Mouse (Mus musculus): ENCODE data around the gene Tnfsf8. TPM values are rescaled to one million over a fixed set of nuclear protein-coding genes. Genes with fewer than 3 reads are reported as not detected.
A peak's percentile ranks its signal among the peaks of the same experiment; 100 is the strongest.

The Tnfsf8 gene
- polyA plus RNA-seq, 1 experiment from 2014 or later: not detected

DNA sequence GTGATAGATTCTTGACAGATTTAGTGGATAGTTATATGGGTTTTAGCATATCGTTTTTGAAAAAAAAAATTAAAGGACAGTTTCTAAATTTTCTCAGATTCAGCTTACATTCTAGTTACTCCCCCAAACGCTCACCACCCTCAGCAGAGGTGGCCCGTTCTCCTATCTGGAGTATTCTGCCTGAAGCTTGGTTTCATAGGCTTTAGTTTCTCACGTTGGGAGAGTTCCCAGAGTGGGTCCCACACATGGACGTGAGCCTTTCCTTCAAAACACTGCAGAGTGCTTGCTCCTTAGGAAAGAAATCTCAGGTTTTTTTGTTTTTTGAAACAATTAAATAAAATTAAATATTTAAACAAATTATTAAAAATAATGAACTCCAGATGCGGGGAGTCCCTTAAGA, 4.4 kb downstream of the Tnfsf8 start:
- Histone ChIP-seq H3K36me3 (replicated peaks; ENCODE audit: control insufficient read depth, insufficient read depth, low read depth, low read length) (no peaks in the 10 kb centered on the region), H3K9me3 (replicated peaks; ENCODE audit: control insufficient read depth, low read length) (no peaks in the 10 kb centered on the region), H3K4me1 (ENCODE audit: control insufficient read depth, insufficient read depth, low read length) (no peaks in the 10 kb centered on the region), H3K4me2 (ENCODE audit: low read depth, low read length) (no peak overlapping the region), H3K27ac (replicated peaks; ENCODE audit: low read depth, low read length) (no peak overlapping the region), H3K9ac (replicated peaks; ENCODE audit: low read length) (no peak overlapping the region), H3K4me3 (ENCODE audit: low read depth, low read length) (no peak overlapping the region), H3K27me3 (ENCODE audit: control insufficient read depth, insufficient read depth, low read length) (no peaks in the 10 kb centered on the region)
- no peak for ATAC-seq (replicated peaks; ENCODE audit: insufficient number of reproducible peaks, low FRiP score, low TSS enrichment, low read depth)
- DNase-seq (ENCODE audit: low spot score): no peak
- 77% methylated on average over 6 of the region's 6 CpGs for WGBS

DNA sequence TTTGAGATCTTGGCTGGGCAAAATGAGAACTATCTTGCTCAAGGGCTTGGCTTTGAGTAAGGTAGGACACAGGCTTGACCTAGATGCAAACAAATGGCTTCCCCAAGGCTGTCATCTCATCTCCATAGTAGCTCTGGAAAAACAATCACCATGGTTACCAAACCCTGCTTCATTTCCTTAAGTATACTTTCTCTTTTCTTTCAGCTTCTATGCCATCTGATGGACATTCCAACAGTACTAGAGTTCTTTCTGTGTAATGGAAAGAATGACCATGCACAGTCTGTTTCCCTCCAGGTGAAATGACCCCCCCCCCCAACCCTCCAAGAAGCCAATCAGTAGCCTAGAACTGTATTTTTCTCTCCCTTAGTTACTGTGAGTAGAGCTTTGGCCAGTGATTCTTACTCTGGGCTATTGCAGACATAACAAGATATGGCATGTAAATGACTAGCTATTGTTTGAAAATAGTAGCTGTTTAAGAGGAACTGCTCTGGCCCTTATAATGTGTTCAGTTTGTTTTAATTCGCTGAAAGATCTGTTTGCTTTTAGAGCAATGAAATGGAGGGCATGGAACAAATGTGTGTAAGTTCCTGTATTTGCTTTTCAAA, 7.3 kb downstream of the Tnfsf8 start:
- H3K27ac ChIP-seq (replicated peaks; ENCODE audit: low read depth, low read length): no peak overlapping the region
- ATAC-seq (replicated peaks; ENCODE audit: insufficient number of reproducible peaks, low FRiP score, low TSS enrichment, low read depth) (no peak), DNase-seq (ENCODE audit: low spot score) (no peak)
- H3K27me3 ChIP-seq (ENCODE audit: control insufficient read depth, insufficient read depth, low read length): no peaks in the 10 kb centered on the region
- no peaks in the 10 kb centered on the region for H3K36me3 ChIP-seq (replicated peaks; ENCODE audit: control insufficient read depth, insufficient read depth, low read depth, low read length)
- no peaks in the 10 kb centered on the region for H3K9me3 ChIP-seq (replicated peaks; ENCODE audit: control insufficient read depth, low read length)
- 76% methylated on average over 1 of the region's 1 CpGs for WGBS
- H3K4me3 ChIP-seq (ENCODE audit: low read depth, low read length): no peak overlapping the region
- no peak overlapping the region for H3K9ac ChIP-seq (replicated peaks; ENCODE audit: low read length)
- H3K4me2 ChIP-seq (ENCODE audit: low read depth, low read length): no peak overlapping the region
- H3K4me1 ChIP-seq (ENCODE audit: control insufficient read depth, insufficient read depth, low read length): no peaks in the 10 kb centered on the region

DNA sequence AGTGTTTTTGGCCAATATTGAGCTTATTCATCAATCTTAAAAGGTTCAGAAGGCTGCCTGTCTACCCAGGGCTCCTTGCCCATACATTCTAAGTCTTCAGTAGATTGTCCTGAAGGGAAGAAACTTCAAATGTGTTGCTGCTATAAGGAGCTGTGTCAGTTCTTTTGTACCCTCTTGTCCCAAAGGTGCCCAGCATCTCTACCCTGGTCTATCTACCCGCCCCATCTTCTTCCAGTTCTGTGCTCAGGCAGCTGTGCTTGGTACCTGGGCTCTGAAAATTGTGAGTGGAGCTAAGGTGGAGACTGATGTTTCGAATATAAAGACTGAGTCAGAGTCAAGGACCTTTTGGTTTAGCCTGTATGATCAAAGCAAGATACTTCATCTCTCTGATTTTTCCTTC, 11.1 kb downstream of the Tnfsf8 start:
- Histone ChIP-seq H3K27ac (replicated peaks; ENCODE audit: low read depth, low read length) (no peak overlapping the region), H3K9ac (replicated peaks; ENCODE audit: low read length) (no peak overlapping the region), H3K4me3 (ENCODE audit: low read depth, low read length) (no peak overlapping the region), H3K4me2 (ENCODE audit: low read depth, low read length) (no peak overlapping the region), H3K9me3 (replicated peaks; ENCODE audit: control insufficient read depth, low read length) (no peaks in the 10 kb centered on the region), H3K4me1 (ENCODE audit: control insufficient read depth, insufficient read depth, low read length) (no peaks in the 10 kb centered on the region), H3K27me3 (ENCODE audit: control insufficient read depth, insufficient read depth, low read length) (no peaks in the 10 kb centered on the region), H3K36me3 (replicated peaks; ENCODE audit: control insufficient read depth, insufficient read depth, low read depth, low read length) (no peaks in the 10 kb centered on the region)
- DNase-seq (ENCODE audit: low spot score) (no peak), ATAC-seq (replicated peaks; ENCODE audit: insufficient number of reproducible peaks, low FRiP score, low TSS enrichment, low read depth) (no peak)
- 88% methylated on average over 2 of the region's 2 CpGs for WGBS

DNA sequence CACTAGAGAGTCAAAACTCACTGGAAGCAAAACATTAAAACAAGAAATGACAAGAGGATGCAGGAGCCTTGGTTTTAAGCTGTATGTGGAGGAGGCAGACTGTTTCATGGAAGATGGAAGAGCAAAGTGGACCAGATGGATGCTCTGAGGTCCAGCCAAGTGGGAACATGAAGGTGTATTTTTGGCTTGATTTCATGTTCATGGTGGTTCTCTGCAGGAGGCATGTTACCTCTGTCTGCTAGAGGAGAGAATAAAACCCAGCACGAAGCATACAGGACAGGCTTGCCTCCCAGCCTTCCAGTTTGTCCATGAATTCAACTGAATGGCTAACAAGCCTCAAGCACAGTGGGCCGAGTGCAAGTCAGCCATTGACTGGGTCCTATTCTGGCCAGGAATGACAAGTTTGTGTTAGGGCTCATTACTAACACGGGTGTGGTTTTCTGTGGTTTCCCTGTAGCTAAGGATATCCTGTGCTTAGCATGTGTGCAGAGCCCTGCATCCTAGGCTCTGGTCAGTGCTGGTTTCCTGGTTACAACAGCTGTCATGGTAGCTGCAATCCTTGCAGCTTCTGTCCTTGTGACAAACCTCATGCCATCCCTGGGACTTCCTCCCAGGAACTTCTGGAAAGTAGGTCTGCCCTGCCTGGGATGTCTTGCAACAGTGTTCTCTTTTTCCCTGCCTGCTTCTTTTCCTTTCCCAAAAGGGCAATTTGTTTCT, 14.1 kb downstream of the Tnfsf8 start:
- H3K9me3 ChIP-seq (replicated peaks; ENCODE audit: control insufficient read depth, low read length): no peaks in the 10 kb centered on the region
- H3K27me3 ChIP-seq (ENCODE audit: control insufficient read depth, insufficient read depth, low read length): no peaks in the 10 kb centered on the region
- H3K36me3 ChIP-seq (replicated peaks; ENCODE audit: control insufficient read depth, insufficient read depth, low read depth, low read length): no peaks in the 10 kb centered on the region
- H3K27ac ChIP-seq (replicated peaks; ENCODE audit: low read depth, low read length): no peak overlapping the region
- no peaks in the 10 kb centered on the region for H3K4me1 ChIP-seq (ENCODE audit: control insufficient read depth, insufficient read depth, low read length)
- no peak for DNase-seq (ENCODE audit: low spot score)
- H3K4me3 ChIP-seq (ENCODE audit: low read depth, low read length): no peak overlapping the region
- 77% methylated on average over 3 of the region's 3 CpGs for WGBS
- ATAC-seq (replicated peaks; ENCODE audit: insufficient number of reproducible peaks, low FRiP score, low TSS enrichment, low read depth): no peak
- H3K4me2 ChIP-seq (ENCODE audit: low read depth, low read length): no peak overlapping the region
- no peak overlapping the region for H3K9ac ChIP-seq (replicated peaks; ENCODE audit: low read length)

DNA sequence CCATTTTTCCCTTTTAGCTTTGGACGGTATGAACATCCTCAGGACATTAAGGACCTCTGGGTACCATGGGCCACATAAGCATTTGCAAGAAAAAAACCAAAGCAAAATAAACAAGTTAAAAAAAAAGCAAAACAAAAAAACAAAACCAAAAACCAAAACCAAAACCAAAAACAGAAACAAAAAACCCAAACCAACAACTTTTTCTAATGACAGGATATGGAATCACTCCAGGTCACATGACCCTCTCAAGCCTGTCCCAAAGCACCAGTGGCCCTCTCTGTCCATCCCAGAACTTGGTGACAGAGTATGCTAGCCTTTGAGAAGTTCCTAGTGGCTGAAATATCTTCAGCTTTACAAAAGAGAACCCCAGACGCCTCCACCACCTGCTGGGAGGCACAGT, 15.4 kb downstream of the Tnfsf8 start:
- WGBS: 72% methylated on average over 2 of the region's 2 CpGs
- no peaks in the 10 kb centered on the region for H3K36me3 ChIP-seq (replicated peaks; ENCODE audit: control insufficient read depth, insufficient read depth, low read depth, low read length)

GRCm38 (mm10) chr4:63843924-63844323, 17.2 kb downstream of the Tnfsf8 start:
- Histone ChIP-seq H3K4me2 (ENCODE audit: low read depth, low read length) (no peak overlapping the region), H3K9me3 (replicated peaks; ENCODE audit: control insufficient read depth, low read length) (no peaks in the 10 kb centered on the region), H3K9ac (replicated peaks; ENCODE audit: low read length) (no peak overlapping the region), H3K4me1 (ENCODE audit: control insufficient read depth, insufficient read depth, low read length) (no peaks in the 10 kb centered on the region), H3K27me3 (ENCODE audit: control insufficient read depth, insufficient read depth, low read length) (no peaks in the 10 kb centered on the region), H3K4me3 (ENCODE audit: low read depth, low read length) (no peak overlapping the region), H3K36me3 (replicated peaks; ENCODE audit: control insufficient read depth, insufficient read depth, low read depth, low read length) (no peaks in the 10 kb centered on the region), H3K27ac (replicated peaks; ENCODE audit: low read depth, low read length) (no peak overlapping the region)
- DNase-seq (ENCODE audit: low spot score) (peak; percentile 80), ATAC-seq (replicated peaks; ENCODE audit: insufficient number of reproducible peaks, low FRiP score, low TSS enrichment, low read depth) (no peak)
- WGBS: 21% methylated on average over 6 of the region's 6 CpGs

More for the DNA sequence above, 15.4 kb downstream of the Tnfsf8 start:
- ATAC-seq (replicated peaks; ENCODE audit: insufficient number of reproducible peaks, low FRiP score, low TSS enrichment, low read depth) (no peak), DNase-seq (ENCODE audit: low spot score) (no peak)
- Histone ChIP-seq H3K27ac (replicated peaks; ENCODE audit: low read depth, low read length) (no peak overlapping the region), H3K4me3 (ENCODE audit: low read depth, low read length) (no peak overlapping the region), H3K9ac (replicated peaks; ENCODE audit: low read length) (no peak overlapping the region), H3K4me1 (ENCODE audit: control insufficient read depth, insufficient read depth, low read length) (no peaks in the 10 kb centered on the region), H3K4me2 (ENCODE audit: low read depth, low read length) (no peak overlapping the region), H3K27me3 (ENCODE audit: control insufficient read depth, insufficient read depth, low read length) (no peaks in the 10 kb centered on the region), H3K9me3 (replicated peaks; ENCODE audit: control insufficient read depth, low read length) (no peaks in the 10 kb centered on the region)

- Histone ChIP-seq H3K9ac (replicated peaks; ENCODE audit: low read length) (no peak overlapping the region), H3K9me3 (replicated peaks; ENCODE audit: control insufficient read depth, low read length) (no peaks in the 10 kb centered on the region), H3K4me2 (ENCODE audit: low read depth, low read length) (no peak overlapping the region), H3K27me3 (ENCODE audit: control insufficient read depth, insufficient read depth, low read length) (no peaks in the 10 kb centered on the region), H3K4me3 (ENCODE audit: low read depth, low read length) (no peak overlapping the region), H3K27ac (replicated peaks; ENCODE audit: low read depth, low read length) (no peak overlapping the region), H3K36me3 (replicated peaks; ENCODE audit: control insufficient read depth, insufficient read depth, low read depth, low read length) (no peaks in the 10 kb centered on the region), H3K4me1 (ENCODE audit: control insufficient read depth, insufficient read depth, low read length) (no peaks in the 10 kb centered on the region)
- 75% methylated on average over 1 of the region's 1 CpGs for WGBS
- ATAC-seq (replicated peaks; ENCODE audit: insufficient number of reproducible peaks, low FRiP score, low TSS enrichment, low read depth): no peak
- DNase-seq (ENCODE audit: low spot score): no peak
These were observed 18.9 kb downstream of the Tnfsf8 start for GRCm38 (mm10) chr4:63842278-63842677.

DNA sequence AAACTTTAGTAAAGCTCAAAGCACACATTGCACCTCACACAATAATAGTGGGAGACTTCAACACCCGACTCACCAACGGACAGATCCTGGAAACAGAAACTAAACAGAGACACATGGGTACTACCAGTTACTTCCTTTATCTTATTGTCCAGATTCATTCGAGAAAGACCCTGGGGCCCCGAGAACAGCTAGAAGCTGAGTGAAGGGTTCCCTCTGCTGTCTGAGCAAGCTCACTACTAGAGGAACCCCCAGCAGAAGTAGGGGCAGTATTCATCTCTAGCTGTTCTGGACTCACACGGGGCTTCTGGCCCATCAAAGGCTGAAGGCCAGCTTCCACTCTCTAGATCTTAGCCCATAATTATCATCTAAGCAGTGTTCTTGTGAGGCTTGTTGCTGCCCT, 20.7 kb downstream of the Tnfsf8 start:
- Histone ChIP-seq H3K36me3 (replicated peaks; ENCODE audit: control insufficient read depth, insufficient read depth, low read depth, low read length) (no peaks in the 10 kb centered on the region), H3K9me3 (replicated peaks; ENCODE audit: control insufficient read depth, low read length) (no peaks in the 10 kb centered on the region), H3K4me3 (ENCODE audit: low read depth, low read length) (no peak overlapping the region), H3K4me2 (ENCODE audit: low read depth, low read length) (no peak overlapping the region), H3K27ac (replicated peaks; ENCODE audit: low read depth, low read length) (no peak overlapping the region), H3K9ac (replicated peaks; ENCODE audit: low read length) (no peak overlapping the region), H3K4me1 (ENCODE audit: control insufficient read depth, insufficient read depth, low read length) (no peaks in the 10 kb centered on the region), H3K27me3 (ENCODE audit: control insufficient read depth, insufficient read depth, low read length) (no peaks in the 10 kb centered on the region)
- DNase-seq (ENCODE audit: low spot score): peak; percentile 27
- WGBS: 59% methylated on average over 5 of the region's 5 CpGs
- ATAC-seq (replicated peaks; ENCODE audit: insufficient number of reproducible peaks, low FRiP score, low TSS enrichment, low read depth): no peak
